Mouse (Mus musculus) macrophage (primary cell): Measurements from ENCODE around the gene Gm3411. TPM values are rescaled to one million over a fixed set of nuclear protein-coding genes. Genes with fewer than 3 reads are reported as not detected.
"Not testable (repeated sequence)": the region's sequence is repeated elsewhere in the genome, so short reads cannot be mapped to it uniquely, and the experiment has no call there.

Source experiments
- H3K27ac ChIP-seq: fragments of 350-480 bp; formaldehyde crosslinking; 2 replicates; pipeline ENCODE4 v1.9.0; 2021
- H3K36me3 ChIP-seq: fragments of 350-480 bp; formaldehyde crosslinking; 2 replicates; pipeline ENCODE4 v1.9.0; 2021; ENCODE audit errors: inconsistent target
- H3K4me3 ChIP-seq: fragments of 350-480 bp; formaldehyde crosslinking; 2 replicates; pipeline ENCODE4 v1.9.0; 2021; ENCODE audit errors: inconsistent target
- H3K79me2 ChIP-seq: fragments of 350-480 bp; formaldehyde crosslinking; 2 replicates; pipeline ENCODE4 v1.9.0; 2021; ENCODE audit errors: inconsistent target
- WGBS: methylation state at CpG from one replicate; pipeline ENCODE4 v1.1.7; 2026; ENCODE audit warnings: inconsistent platforms; ENCODE audit not compliant: missing documents; 5-methylcytosine and 5-hydroxymethylcytosine counted together
- polyA plus RNA-seq: library from polyadenylated mRNA; stranded (reverse); fragments of 250-400 nt; gene quantifications from 3 replicates; pipeline ENCODE4 v1.2.4, GENCODE M21; 2018; ENCODE audit warnings: inconsistent platforms
- total RNA-seq, 78 experiments: library from RNA; depleted of rRNA; stranded (reverse); fragments of 250-400 nt; gene quantifications; 1 replicate in 9 of 78; 2 replicates in 24 of 78; 3 replicates in 43 of 78; 4 replicates in 2 of 78; pipeline ENCODE4 v1.2.4; 2018; ENCODE audit warnings: inconsistent platforms in 56 of 78

The Gm3411 gene
- not detected for total RNA-seq (2018; cell fraction: chromatin; rRNA removed)
- total RNA-seq (2018; cell fraction: cytosol; rRNA removed) = not detected
- total RNA-seq (2018; cell fraction: nucleus; rRNA removed) = not detected
- not detected in 3 replicates for polyA plus RNA-seq

DNA sequence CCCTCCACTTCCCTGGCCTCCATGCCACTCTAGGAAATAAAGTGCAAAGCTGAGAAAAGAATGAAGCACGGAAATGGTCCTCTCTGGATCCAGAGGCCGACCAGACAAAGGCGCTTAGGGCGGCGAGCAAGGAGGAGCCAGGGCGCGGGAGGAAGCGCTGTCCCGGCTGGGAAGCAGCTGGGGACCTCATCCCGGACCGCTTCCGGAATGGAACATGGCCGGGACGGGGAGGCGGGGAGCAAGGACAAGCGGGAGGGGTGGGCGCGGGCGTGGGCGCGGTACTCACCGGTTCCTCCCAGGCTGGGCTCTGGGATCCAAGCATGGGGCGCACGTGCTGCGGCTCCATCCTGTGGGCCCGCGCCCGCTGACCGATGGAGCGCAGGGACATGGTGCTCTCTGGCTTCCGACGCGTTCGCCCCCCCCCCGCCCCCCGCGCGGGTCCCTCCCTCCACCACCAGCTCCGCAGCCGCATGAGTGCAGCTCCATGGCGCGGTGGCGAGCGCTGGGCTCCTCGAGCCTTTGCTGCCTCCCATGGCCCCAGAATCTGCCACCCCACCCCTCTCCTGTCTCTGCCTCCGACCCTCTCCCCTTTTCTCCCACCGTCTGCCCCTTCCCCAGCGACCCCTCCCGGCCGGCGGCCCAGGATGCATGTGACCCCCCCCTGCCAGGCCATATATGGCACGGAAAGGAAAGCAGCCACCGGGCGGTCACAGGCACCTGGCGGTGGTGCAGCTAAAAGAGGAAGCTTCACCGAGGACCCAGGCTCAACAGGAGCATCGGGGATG lies at the start of gene Gm3411:
Gm3411 (minus strand) TSS at position 320 of the 785 bp plus-strand sequence.
- H3K27ac ChIP-seq, H3K4me3 ChIP-seq, H3K36me3 ChIP-seq, H3K79me2 ChIP-seq: not testable (repeated sequence)
- 3% methylated on average over 28 of the region's 57 CpGs for WGBS

DNA sequence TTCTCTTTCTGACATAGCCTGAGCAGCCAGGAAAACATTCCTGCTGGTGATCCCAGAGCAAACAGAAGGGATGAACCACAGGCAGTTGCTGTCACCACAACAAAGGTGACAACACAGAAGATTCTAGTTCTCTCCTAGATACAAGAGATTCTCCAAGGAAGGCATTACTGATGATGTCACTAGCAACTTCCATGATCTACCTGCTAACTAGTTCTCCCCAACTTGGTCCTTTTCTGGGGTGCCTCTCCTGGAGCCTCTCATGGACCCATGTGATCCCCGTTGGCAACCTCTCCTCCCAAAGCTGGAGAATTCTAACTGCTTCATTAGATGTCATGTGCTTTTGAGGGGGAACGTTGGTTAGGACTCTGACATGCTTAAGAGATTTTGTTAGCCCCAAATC lies 17.7 kb upstream of the Gm3411 start, which contains the start of gene Gm21103:
Gm21103 (minus strand) TSS at position 101 of the 400 bp plus-strand sequence.
- not testable (repeated sequence) for H3K79me2 ChIP-seq, H3K27ac ChIP-seq, H3K36me3 ChIP-seq, H3K4me3 ChIP-seq
- WGBS = 80% methylated on average over 1 of the region's 2 CpGs

DNA sequence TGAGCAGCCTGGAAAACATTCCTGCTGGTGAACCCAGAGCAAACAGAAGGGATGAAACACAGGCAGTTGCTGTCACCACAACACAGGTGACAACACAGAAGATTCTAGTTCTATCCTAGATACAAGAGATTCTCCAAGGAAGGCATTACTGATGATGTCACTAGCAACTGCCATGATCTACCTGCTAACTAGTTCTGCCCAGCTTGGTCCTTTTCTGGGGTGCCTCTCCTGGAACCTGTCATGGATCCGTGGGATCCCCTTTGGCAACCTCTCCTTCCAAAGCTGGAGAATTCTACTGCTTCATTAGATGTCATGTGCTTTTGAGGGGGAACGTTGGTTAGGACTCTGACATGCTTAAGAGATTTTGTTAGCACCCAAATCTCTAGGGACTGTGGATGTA lies 67.9 kb downstream of the Gm3411 start, which contains the start of gene Gm21560:
Gm21560 (minus strand) TSS at position 101 of the 400 bp plus-strand sequence.
- not testable (repeated sequence) for H3K4me3 ChIP-seq, H3K27ac ChIP-seq, H3K36me3 ChIP-seq, H3K79me2 ChIP-seq
- WGBS = no CpG with 5 or more reads among the region's 2 CpGs

Other genes with a start within 250 kb of the Gm3411 start
- gene Gm6337, start 229.0 kb downstream of the Gm3411 start, polyA plus RNA-seq = not detected in 3 replicates
- gene Gm8206, start 193.3 kb downstream of the Gm3411 start, polyA plus RNA-seq = not detected in 3 replicates
- gene Gm3468, start 178.6 kb downstream of the Gm3411 start, polyA plus RNA-seq = not detected in 3 replicates
- not detected in 3 replicates for gene Gm3476, start 161.4 kb downstream of the Gm3411 start, polyA plus RNA-seq
- not detected in 3 replicates for gene Gm21560, start 68.0 kb downstream of the Gm3411 start, polyA plus RNA-seq
- not detected in 3 replicates for gene Gm21103, start 17.6 kb upstream of the Gm3411 start, polyA plus RNA-seq
- gene Gm3618, start 56.4 kb upstream of the Gm3411 start, polyA plus RNA-seq = not detected in 3 replicates
- not detected in 3 replicates for gene Gm16440, start 103.1 kb upstream of the Gm3411 start, polyA plus RNA-seq
- not detected in 3 replicates for gene Gm3591, start 125.2 kb upstream of the Gm3411 start, polyA plus RNA-seq
- not detected in 3 replicates for gene Gm3594, start 157.4 kb upstream of the Gm3411 start, polyA plus RNA-seq